Mouse (Mus musculus): ENCODE data around the gene Klhdc10. TPM values are rescaled to one million over a fixed set of nuclear protein-coding genes. Genes with fewer than 3 reads are reported as not detected.

The Klhdc10 gene
- total RNA-seq, 2 experiments from 2014 or later = 65.9 to 76.6 TPM

- peak; percentile 64 for DNase-seq
Measured at GRCm38 (mm10) chr6:30468684-30469083, 67.0 kb downstream of the Klhdc10 start.

GRCm38 (mm10) chr6:30469370-30469769, 67.7 kb downstream of the Klhdc10 start:
- peak; percentile 75 for DNase-seq

- no peak for DNase-seq
Measured at GRCm38 (mm10) chr6:30471706-30472105, 70.0 kb downstream of the Klhdc10 start.

GRCm38 (mm10) chr6:30476025-30476765, 74.5 kb downstream of the Klhdc10 start:
- no peak for DNase-seq

GRCm38 (mm10) chr6:30477210-30477714, 75.6 kb downstream of the Klhdc10 start:
- no peak for DNase-seq

- no peak for DNase-seq
Measured at GRCm38 (mm10) chr6:30477784-30478183, 76.1 kb downstream of the Klhdc10 start.

GRCm38 (mm10) chr6:30479418-30479817, 77.8 kb downstream of the Klhdc10 start:
- DNase-seq = no peak

GRCm38 (mm10) chr6:30482908-30483307, 81.2 kb downstream of the Klhdc10 start:
- DNase-seq = no peak

- DNase-seq = no peak
Measured at GRCm38 (mm10) chr6:30486504-30486903, 84.8 kb downstream of the Klhdc10 start.

- no peak for DNase-seq
Measured at GRCm38 (mm10) chr6:30499049-30499448, 97.4 kb downstream of the Klhdc10 start.

Other genes starting within 250 kb of the Klhdc10 start
- 100 to 1,000 TPM; 106 to 117 TPM for gene Ube2h, start 97.3 kb upstream of the Klhdc10 start, total RNA-seq (2021)
- 10 to 100 TPM; 20.6 to 25.3 TPM for gene Zc3hc1, start 10.8 kb upstream of the Klhdc10 start, total RNA-seq (2021)
- 10 to 100 TPM; 20.2 to 24.3 TPM for gene Tmem209, start 107.9 kb downstream of the Klhdc10 start, total RNA-seq (2021)
- under 1 TPM; 0.24 to 0.27 TPM for gene Ssmem1, start 108.0 kb downstream of the Klhdc10 start, total RNA-seq (2021)
- 1 to 10 TPM in 1 of 2 experiments, under 1 TPM in 1; 0.90 to 2.8 TPM for gene Cpa2, start 139.7 kb downstream of the Klhdc10 start, total RNA-seq (2021)
- 1 to 10 TPM; 1.4 to 1.7 TPM for gene Cpa4, start 166.5 kb downstream of the Klhdc10 start, total RNA-seq (2021)
- gene Cpa5, start 209.1 kb downstream of the Klhdc10 start, total RNA-seq (2021) = not detected
- under 1 TPM in 1 of 2 experiments, not detected in 1; 0.36 TPM for gene Cpa1, start 237.3 kb downstream of the Klhdc10 start, total RNA-seq (2021)

Measured in adrenal gland, postnatal 10 days (tissue).